Mouse (Mus musculus): ENCODE measurements around the gene Dmc1.

Gene Dmc1

DNA sequence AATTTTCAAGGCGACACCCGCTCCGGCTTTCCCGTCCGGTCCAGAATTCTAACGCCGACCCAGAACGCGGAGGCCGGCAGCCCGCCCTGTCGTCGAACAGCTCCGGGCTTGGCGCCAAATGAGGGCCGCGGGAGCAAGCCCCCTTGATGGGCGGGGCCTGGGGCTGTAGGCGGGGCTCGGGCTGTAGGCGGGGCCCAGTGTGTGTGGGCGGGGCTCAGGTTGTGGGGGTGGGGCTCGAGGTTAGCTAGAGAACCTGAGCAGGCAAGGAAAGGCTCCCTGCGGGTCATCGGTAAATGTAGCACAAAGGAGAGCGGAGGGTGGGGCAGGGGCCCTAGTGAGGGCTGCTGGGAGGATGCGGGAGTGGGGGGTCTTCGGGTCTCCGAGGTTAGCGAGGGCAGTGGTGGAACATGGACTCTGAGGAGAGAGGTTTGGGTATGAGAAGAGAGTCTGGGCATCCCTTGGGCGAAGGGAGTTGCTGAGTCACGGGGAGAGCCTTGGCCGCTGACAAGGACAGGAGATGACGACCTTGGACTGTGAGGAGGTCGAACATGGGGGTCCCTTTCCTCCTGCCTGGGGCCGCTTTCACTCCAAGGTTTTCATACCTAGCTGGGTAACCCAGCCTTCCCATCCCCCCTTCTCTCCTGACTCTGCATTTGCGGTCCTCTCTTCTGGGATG lies at the start of gene Dmc1:
Gene Dmc1 (minus strand): TSS at position 120 of the 676 bp plus-strand sequence.
- DNase-seq = peak; percentile 61

GRCm38 (mm10) chr15:79651481-79651880 lies 46.6 kb upstream of the Dmc1 start:
- peak; percentile 28 for DNase-seq

GRCm38 (mm10) chr15:79650569-79650968 lies 45.7 kb upstream of the Dmc1 start:
- peak; percentile 54 for DNase-seq

- DNase-seq = no peak
These were observed 43.2 kb upstream of the Dmc1 start for GRCm38 (mm10) chr15:79648130-79648529.

DNA sequence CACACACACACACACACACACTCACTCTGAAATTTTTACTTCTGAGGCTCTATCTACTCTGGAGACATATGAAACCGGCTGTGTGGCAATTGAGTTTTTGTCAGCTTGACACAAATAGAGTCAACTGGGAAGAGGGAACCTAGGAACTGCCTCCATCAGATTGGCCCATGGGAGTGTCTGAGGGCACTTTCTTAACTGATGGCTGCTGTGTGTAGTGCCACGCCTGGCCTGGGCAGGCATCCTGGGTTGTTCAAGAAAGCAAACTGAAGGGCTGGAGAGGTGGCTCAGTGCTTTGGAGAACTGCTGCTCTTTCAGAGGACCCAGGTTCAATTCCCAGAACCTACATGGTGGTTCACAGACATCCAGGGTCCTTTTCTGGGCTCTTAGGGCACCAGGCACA lies 40.6 kb upstream of the Dmc1 start:
- DNase-seq = no peak

GRCm38 (mm10) chr15:79641135-79641817 lies 36.4 kb upstream of the Dmc1 start:
- DNase-seq = no peak

- no peak for DNase-seq
These were observed 25.6 kb upstream of the Dmc1 start for GRCm38 (mm10) chr15:79630471-79630870.

DNA sequence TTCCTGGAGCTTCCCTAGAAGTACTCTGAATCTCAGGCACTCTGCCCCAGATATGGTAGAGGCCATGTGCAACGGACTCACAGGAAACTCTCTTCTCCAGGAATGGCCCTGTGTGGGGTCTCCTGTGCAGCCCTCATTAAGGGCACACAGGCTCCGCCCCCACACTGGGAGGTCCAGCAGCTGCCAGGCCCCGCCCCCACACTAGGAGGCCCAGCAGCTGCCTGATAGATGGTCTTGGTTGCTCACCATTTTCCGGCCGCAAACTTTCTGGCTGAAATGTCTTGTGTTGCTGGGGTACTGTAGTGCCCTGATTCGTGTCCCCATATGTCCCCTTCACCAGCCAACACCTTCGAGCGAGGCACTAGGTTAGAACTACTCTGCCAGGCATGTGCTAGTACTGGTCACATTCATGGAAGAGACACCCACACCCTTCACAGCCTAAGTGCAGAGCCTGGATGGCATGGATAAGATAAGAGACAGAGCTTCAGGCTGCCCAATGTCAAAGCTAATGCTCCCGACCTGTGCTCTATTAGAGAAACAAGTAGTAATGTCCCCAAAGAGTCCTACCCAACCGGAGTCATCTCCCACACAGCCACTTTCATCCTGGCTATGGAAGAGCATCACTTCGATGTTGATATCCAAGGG lies 15.0 kb upstream of the Dmc1 start:
- DNase-seq = peak; percentile 59

DNA sequence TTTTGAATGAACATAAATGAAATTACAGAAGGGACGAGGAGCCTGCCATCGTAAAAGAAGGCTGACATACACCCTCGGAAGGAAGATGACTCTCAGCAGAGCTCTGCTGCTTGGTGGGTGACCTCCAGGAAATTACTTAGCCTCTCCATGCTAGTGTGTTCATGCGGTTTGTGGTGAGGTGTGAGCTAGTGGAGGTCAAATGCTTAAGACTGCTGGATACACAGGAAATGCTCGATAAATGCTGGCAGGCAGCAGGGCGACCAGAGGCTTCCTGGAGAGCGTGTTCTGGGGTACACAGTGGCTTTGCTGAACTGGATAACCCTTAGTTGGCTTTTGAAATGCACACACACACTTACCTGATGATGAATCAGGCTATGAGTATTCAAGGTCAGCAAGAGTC lies 13.5 kb upstream of the Dmc1 start:
- no peak for DNase-seq

- no peak for DNase-seq
These were observed 12.2 kb upstream of the Dmc1 start for GRCm38 (mm10) chr15:79617135-79617534.

DNA sequence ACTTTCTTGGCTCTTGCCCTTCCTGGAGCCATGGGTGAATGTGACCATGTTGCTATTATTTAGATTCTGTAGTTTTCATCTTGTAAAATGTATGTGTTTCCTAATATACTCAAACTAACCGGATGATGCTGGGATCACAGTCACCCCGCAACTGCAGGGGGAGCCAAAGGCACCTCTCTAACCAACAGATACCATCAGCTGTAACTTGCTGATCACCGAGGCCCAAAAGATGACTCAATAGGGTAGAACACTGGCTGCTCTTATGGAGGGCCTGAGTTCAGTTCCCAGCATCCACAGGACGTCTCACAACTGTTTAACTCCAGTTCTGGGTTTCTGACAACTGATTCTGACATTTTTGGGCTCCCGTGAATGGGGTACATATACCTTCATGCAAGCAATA lies 11.8 kb upstream of the Dmc1 start:
- no peak for DNase-seq

GRCm38 (mm10) chr15:79615501-79615900 lies 10.6 kb upstream of the Dmc1 start:
- DNase-seq = no peak

DNA sequence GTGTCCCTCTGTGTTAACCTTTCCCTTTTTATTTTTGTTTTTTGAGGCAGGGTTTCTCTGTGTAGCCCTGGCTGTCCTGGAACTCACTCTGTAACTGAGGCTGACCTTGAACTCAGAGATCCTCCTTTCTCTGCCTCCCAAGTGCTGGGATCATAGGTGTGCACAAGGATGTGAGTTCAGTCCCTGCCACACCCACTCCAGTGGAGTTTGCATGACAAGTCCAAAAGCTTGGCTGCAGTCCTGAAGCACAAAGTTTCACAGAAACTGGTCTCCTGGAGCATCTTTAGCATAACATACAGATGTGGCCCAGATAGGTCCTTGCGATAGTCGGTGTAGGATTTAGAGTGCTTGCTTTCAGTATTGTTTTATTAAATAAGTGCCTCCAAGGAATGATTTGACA lies 4.3 kb upstream of the Dmc1 start:
- DNase-seq = no peak

- DNase-seq = no peak
These were observed 3.3 kb upstream of the Dmc1 start for GRCm38 (mm10) chr15:79608214-79608613.

DNA sequence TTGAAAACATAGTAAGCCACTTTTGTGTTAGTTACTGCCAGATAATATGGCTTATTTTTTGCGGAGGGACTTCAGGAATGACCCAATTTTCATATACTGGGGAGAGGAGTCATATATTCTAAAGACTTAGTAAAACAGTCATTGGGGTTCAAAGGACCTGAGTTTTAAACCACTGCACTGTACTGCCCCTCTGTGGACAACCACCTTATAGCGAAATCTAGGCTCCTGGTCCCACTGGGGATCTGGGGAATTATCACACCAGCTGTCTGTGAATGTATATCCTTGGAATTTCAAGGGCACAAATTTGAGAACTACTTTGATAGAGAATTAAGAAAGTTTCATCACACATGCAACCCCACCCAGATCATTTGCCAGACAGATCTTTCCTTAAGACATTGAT lies 2.8 kb upstream of the Dmc1 start:
- no peak for DNase-seq

GRCm38 (mm10) chr15:79606161-79606560 lies 1.3 kb upstream of the Dmc1 start:
- DNase-seq = no peak

DNA sequence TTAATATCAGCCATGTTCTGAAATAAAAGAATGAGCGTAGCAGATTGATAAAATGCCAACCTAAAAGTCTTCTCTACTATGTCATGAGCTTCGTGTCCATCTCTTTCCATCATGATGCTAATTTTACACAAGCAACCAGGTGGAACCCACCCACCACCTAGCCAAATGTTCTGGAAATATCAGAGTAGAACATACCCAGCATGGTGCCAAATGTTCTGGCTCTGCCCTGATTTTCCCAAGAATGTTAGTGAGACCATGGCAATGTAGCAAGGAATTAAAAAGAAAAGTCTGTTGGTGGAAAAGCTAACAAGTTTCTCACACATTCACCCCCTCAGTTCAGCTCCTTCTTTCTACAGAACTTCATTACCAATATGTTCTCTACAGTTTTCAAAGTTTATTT lies 4.7 kb downstream of the Dmc1 start:
- no peak for DNase-seq

DNA sequence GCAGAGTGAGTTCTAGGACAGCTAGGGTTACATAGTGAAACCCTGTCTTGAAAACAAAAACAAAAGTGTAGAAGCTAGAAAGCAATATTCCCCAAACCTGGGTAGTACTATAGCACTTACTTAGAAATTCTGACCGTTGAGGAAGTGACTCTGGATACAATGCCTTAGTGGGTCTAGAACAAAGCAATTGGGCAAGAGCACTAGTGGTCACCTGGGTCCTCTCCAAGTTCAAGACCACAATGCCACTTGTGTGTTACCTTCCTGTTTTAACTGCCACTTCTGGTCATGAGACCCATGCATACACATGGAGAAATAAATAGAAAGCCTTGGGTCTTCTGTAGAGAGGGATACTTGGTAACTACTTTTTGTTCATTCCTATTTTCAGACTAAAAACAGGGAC lies 6.2 kb downstream of the Dmc1 start:
- no peak for DNase-seq

GRCm38 (mm10) chr15:79581581-79581980 lies 23.3 kb downstream of the Dmc1 start:
- no peak for DNase-seq

DNA sequence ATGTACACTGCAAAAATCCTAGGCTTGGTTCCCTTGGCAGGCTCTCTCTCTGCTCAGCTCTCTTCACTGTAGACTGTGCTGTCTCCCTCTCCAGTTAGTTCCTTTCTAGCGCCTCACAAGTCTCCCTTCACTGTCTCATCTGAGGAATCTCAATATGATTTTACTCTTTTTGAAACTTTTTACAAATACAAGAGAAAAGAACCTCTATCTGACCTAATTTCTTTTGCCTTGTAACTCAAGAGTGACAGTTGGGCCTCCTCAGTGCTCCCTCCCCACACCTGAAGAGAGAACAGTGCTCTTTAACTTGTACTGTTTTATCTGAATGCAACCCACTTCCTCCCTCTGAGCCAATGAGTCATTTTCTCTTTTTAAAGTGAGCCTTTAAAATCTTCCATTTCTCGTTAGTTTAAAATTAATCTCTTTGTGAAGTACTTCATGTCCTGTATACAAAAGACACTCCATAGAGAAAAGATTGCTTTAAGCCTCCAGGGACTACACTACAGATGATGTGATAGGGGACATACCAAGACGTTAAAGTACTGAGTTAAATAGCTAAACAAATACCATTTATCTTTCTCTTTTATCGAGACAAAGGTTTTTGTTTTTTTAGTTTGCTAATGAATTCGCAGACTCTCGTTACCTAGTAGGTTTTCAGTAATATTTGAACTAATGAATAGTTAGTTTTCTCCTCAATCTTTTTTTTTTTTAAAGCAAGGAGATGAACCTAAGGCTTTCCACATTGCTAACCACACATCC lies 27.1 kb downstream of the Dmc1 start:
- no peak for DNase-seq

- DNase-seq = no peak
These were observed 28.0 kb downstream of the Dmc1 start for GRCm38 (mm10) chr15:79576947-79577346.

GRCm38 (mm10) chr15:79575543-79576222 lies 29.2 kb downstream of the Dmc1 start:
- no peak for DNase-seq

GRCm38 (mm10) chr15:79562417-79562816 lies 42.5 kb downstream of the Dmc1 start:
- no peak for DNase-seq

Measured in liver (tissue).